Mouse (Mus musculus) kidney, postnatal 0 days (tissue): Measurements from ENCODE around the gene 1190005I06Rik. TPM values are rescaled to one million over a fixed set of nuclear protein-coding genes. Genes with fewer than 3 reads are reported as not detected.

ENCODE experiments used
- ATAC-seq: fragments of 200-750 bp; cut with Nextera tagmentation; replicated peaks from 2 replicates; pipeline ENCODE4 v1.8.0; 2017; ENCODE audit warnings: low read depth, moderate number of reproducible peaks, moderate TSS enrichment, moderate library complexity; ENCODE audit not compliant: low FRiP score
- DNase-seq: peaks from one replicate; pipeline ENCODE4 v3.0.0-alpha.2; 2016; ENCODE audit warnings: low spot score
- H3K27ac ChIP-seq: fragments of 300-500 bp; sonication (generic); 2 replicates; pipeline ENCODE4 v1.5.1; 2014; ENCODE audit warnings: mild to moderate bottlenecking
- H3K27me3 ChIP-seq: fragments of 300-500 bp; sonication (generic); 2 replicates; pipeline ENCODE4 v1.6.1; 2014; ENCODE audit warnings: low read length, mixed read lengths; ENCODE audit not compliant: insufficient read depth
- H3K36me3 ChIP-seq: fragments of 300-500 bp; sonication (generic); 2 replicates; pipeline ENCODE4 v1.6.1; 2014; ENCODE audit warnings: low read length, mixed read lengths; ENCODE audit not compliant: insufficient read depth
- H3K4me1 ChIP-seq: fragments of 300-500 bp; sonication (generic); replicated peaks from 2 replicates; pipeline ENCODE4 v1.6.1; 2014; ENCODE audit warnings: antibody characterized with exemption, low read length, mixed read lengths; ENCODE audit not compliant: insufficient read depth
- H3K4me2 ChIP-seq: fragments of 300-500 bp; sonication (generic); 2 replicates; pipeline ENCODE4 v1.6.1; 2014; ENCODE audit warnings: mild to moderate bottlenecking, low read length, moderate library complexity, mixed read lengths
- H3K4me3 ChIP-seq: fragments of 300-500 bp; sonication (generic); replicated peaks from 2 replicates; pipeline ENCODE4 v1.5.1; 2014; ENCODE audit warnings: low read depth, low read length
- H3K9ac ChIP-seq: fragments of 300-500 bp; sonication (generic); 2 replicates; pipeline ENCODE4 v1.6.1; 2014; ENCODE audit warnings: low read depth, low read length
- H3K9me3 ChIP-seq: fragments of 300-500 bp; sonication (generic); replicated peaks from 2 replicates; pipeline ENCODE4 v1.6.1; 2016; ENCODE audit warnings: low read length, inconsistent platforms, mixed read lengths
- CTCF ChIP-seq: IDR thresholded peaks from 2 replicates; pipeline ENCODE4 v1.5.1; 2016; ENCODE audit warnings: antibody characterized with exemption, low read depth, mild to moderate bottlenecking, moderate library complexity
- WGBS: fragments of 180-500 bp; shearing (Covaris S2); extraction: QIAGEN DNeasy Blood & Tissue Kit; methylation state at CpG from one replicate; pipeline ENCODE4 v1.1.7; 2014; 5-methylcytosine and 5-hydroxymethylcytosine counted together
- polyA plus RNA-seq: library from polyadenylated mRNA; unstranded; fragments of >200 nt; fragmentation: Nextera tagmentation; extraction: Ambion mirVana; gene quantifications from 2 replicates; pipeline ENCODE4 v1.2.1, GENCODE M21; 2015

The 1190005I06Rik gene
- polyA plus RNA-seq, 1 experiment from 2014 or later, result 2.6 TPM

GRCm38 (mm10) chr8:120627298-120627697 lies 20.1 kb downstream of the 1190005I06Rik start:
- Histone ChIP-seq H3K27ac (no peak overlapping the region), H3K36me3 (no peaks in the 10 kb centered on the region), H3K4me3 (no peak overlapping the region), H3K9ac (no peak overlapping the region), H3K4me1 (0 out of 2 replicates have a peak, but pooled peaks cover 6% of the 10 kb centered on the region), H3K4me2 (no peak overlapping the region), H3K27me3 (no peaks in the 10 kb centered on the region), H3K9me3 (no peaks in the 10 kb centered on the region)
- DNase-seq (no peak), ATAC-seq (no peak)
- no peak for TF ChIP-seq CTCF
- WGBS, result 89% methylated on average over 5 of the region's 5 CpGs

- Histone ChIP-seq H3K4me3 (no peak overlapping the region), H3K9ac (no peak overlapping the region), H3K27ac (no peak overlapping the region), H3K27me3 (no peaks in the 10 kb centered on the region), H3K36me3 (no peaks in the 10 kb centered on the region), H3K9me3 (no peaks in the 10 kb centered on the region), H3K4me2 (no peak overlapping the region), H3K4me1 (0 out of 2 replicates have a peak, but pooled peaks cover 6% of the 10 kb centered on the region)
- ATAC-seq (no peak), DNase-seq (no peak)
- TF ChIP-seq CTCF, result no peak
- 73% methylated on average over 11 of the region's 11 CpGs for WGBS
Observed at GRCm38 (mm10) chr8:120626461-120626860, 21.0 kb downstream of the 1190005I06Rik start.

- H3K4me3 ChIP-seq, result no peak overlapping the region
- H3K27me3 ChIP-seq, result no peaks in the 10 kb centered on the region
- no peak overlapping the region for H3K4me2 ChIP-seq
- H3K9me3 ChIP-seq, result no peaks in the 10 kb centered on the region
- no peaks in the 10 kb centered on the region for H3K36me3 ChIP-seq
- H3K4me1 ChIP-seq, result 0 out of 2 replicates have a peak, but pooled peaks cover 6% of the 10 kb centered on the region
- DNase-seq, result no peak
- ATAC-seq, result no peak
- H3K27ac ChIP-seq, result no peak overlapping the region
- whole genome bisulfite sequencing, result 57% methylated on average over 2 of the region's 2 CpGs
- no peak overlapping the region for H3K9ac ChIP-seq
- no peak for TF ChIP-seq CTCF
Observed at GRCm38 (mm10) chr8:120623608-120624007, 23.8 kb downstream of the 1190005I06Rik start.

- no peak for ATAC-seq
- H3K9me3 ChIP-seq, result no peaks in the 10 kb centered on the region
- TF ChIP-seq CTCF, result no peak
- no peaks in the 10 kb centered on the region for H3K36me3 ChIP-seq
- no peak overlapping the region for H3K4me3 ChIP-seq
- 0 out of 2 replicates have a peak, but pooled peaks cover 6% of the 10 kb centered on the region for H3K4me1 ChIP-seq
- no peak for DNase-seq
- H3K9ac ChIP-seq, result no peak overlapping the region
- H3K4me2 ChIP-seq, result no peak overlapping the region
- WGBS, result 82% methylated on average over 14 of the region's 14 CpGs
- H3K27me3 ChIP-seq, result no peaks in the 10 kb centered on the region
- H3K27ac ChIP-seq, result no peak overlapping the region
Observed at GRCm38 (mm10) chr8:120622161-120622560, 25.3 kb downstream of the 1190005I06Rik start.

- H3K27me3 ChIP-seq, result no peaks in the 10 kb centered on the region
- ATAC-seq (no peak), DNase-seq (no peak)
- H3K4me2 ChIP-seq, result no peak overlapping the region
- H3K9ac ChIP-seq, result no peak overlapping the region
- H3K36me3 ChIP-seq, result no peaks in the 10 kb centered on the region
- WGBS, result 49% methylated on average over 7 of the region's 7 CpGs
- no peak for TF ChIP-seq CTCF
- no peak overlapping the region for H3K27ac ChIP-seq
- H3K4me3 ChIP-seq, result no peak overlapping the region
- 0 out of 2 replicates have a peak, but pooled peaks cover 6% of the 10 kb centered on the region for H3K4me1 ChIP-seq
- H3K9me3 ChIP-seq, result no peaks in the 10 kb centered on the region
Observed at GRCm38 (mm10) chr8:120620441-120620840, 27.0 kb downstream of the 1190005I06Rik start.

GRCm38 (mm10) chr8:120619235-120620180 lies 27.9 kb downstream of the 1190005I06Rik start:
- no peak for ATAC-seq
- no peak for TF ChIP-seq CTCF
- Histone ChIP-seq H3K27ac (no peak overlapping the region), H3K4me1 (0 out of 2 replicates have a peak, but pooled peaks cover 5% of the 10 kb centered on the region), H3K4me2 (no peak overlapping the region), H3K9ac (no peak overlapping the region), H3K4me3 (no peak overlapping the region), H3K27me3 (no peaks in the 10 kb centered on the region), H3K9me3 (no peaks in the 10 kb centered on the region), H3K36me3 (no peaks in the 10 kb centered on the region)
- no peak for DNase-seq
- WGBS, result 79% methylated on average over 11 of the region's 11 CpGs
